Mouse (Mus musculus) myocyte (in vitro differentiated cells): Measurements from ENCODE around the gene Vps26c. TPM values are rescaled to one million over a fixed set of nuclear protein-coding genes. Genes with fewer than 3 reads are reported as not detected.

ENCODE experiments used
- H3K27me3 ChIP-seq: one replicate; pipeline ENCODE4 v1.6.1; 2011; ENCODE audit not compliant: control insufficient read depth, insufficient read depth, insufficient read length
- H3K36me3 ChIP-seq: one replicate; pipeline ENCODE4 v1.6.1; 2011; ENCODE audit not compliant: control insufficient read depth, insufficient read depth
- H3K4me2 ChIP-seq: one replicate; pipeline ENCODE4 v1.6.1; 2011; ENCODE audit warnings: low read depth, control low read depth
- H3K4me3 ChIP-seq: one replicate; pipeline ENCODE4 v1.5.1; 2011; ENCODE audit warnings: mild to moderate bottlenecking, control low read depth, moderate library complexity
- H3K79me2 ChIP-seq: one replicate; pipeline ENCODE4 v1.6.1; 2011; ENCODE audit not compliant: control insufficient read depth, insufficient read depth
- H3ac ChIP-seq: one replicate; pipeline ENCODE4 v1.6.1; 2011; ENCODE audit not compliant: control insufficient read depth, insufficient read length
- CEBPB ChIP-seq: IDR thresholded peaks from 2 replicates; pipeline ENCODE4 v1.6.1; 2011; ENCODE audit warnings: mild to moderate bottlenecking, moderate library complexity; ENCODE audit not compliant: poor library complexity, insufficient read depth, severe bottlenecking
- E2F4 ChIP-seq: IDR thresholded peaks from one replicate; pipeline ENCODE4 v1.6.1; 2011; ENCODE audit warnings: mild to moderate bottlenecking, control low read depth, moderate library complexity; ENCODE audit not compliant: insufficient read depth
- MAX ChIP-seq: IDR thresholded peaks from one replicate; pipeline ENCODE4 v1.6.1; 2011; ENCODE audit warnings: low read depth, mild to moderate bottlenecking, control low read depth
- MYOD1 ChIP-seq, 3 experiments: IDR thresholded peaks; one replicate each; pipeline ENCODE4 v1.6.1; 2011; ENCODE audit warnings: control low read depth in 2 of 3, low read depth in 2 of 3, mild to moderate bottlenecking in 2 of 3, moderate library complexity in 1 of 3; ENCODE audit not compliant: insufficient read length in 2 of 3, control insufficient read depth in 1 of 3
- MYOG ChIP-seq, 3 experiments: IDR thresholded peaks; one replicate each; pipeline ENCODE4 v1.6.1; 2011; ENCODE audit warnings: control low read depth in 2 of 3, low read depth in 2 of 3, mild to moderate bottlenecking in 2 of 3; ENCODE audit not compliant: insufficient read length in 2 of 3, control insufficient read depth in 1 of 3, insufficient read depth in 1 of 3
- POLR2A ChIP-seq: IDR thresholded peaks from one replicate; pipeline ENCODE4 v1.6.1; 2011; ENCODE audit warnings: low read depth, mild to moderate bottlenecking, control low read depth, moderate library complexity; ENCODE audit not compliant: insufficient read length
- POLR2AphosphoS2 ChIP-seq: IDR thresholded peaks from one replicate; pipeline ENCODE4 v1.6.1; 2011; ENCODE audit warnings: low read depth, control low read depth; ENCODE audit not compliant: insufficient read length
- REST ChIP-seq: IDR thresholded peaks from one replicate; pipeline ENCODE4 v1.6.1; 2011; ENCODE audit warnings: mild to moderate bottlenecking, control low read depth, moderate library complexity; ENCODE audit not compliant: insufficient read depth, insufficient read length
- SRF ChIP-seq: IDR thresholded peaks from one replicate; pipeline ENCODE4 v1.6.1; 2011; ENCODE audit warnings: low read depth; ENCODE audit not compliant: control insufficient read depth, insufficient read length
- TCF12 ChIP-seq: IDR thresholded peaks from one replicate; pipeline ENCODE4 v1.6.1; 2011; ENCODE audit warnings: mild to moderate bottlenecking, control low read depth; ENCODE audit not compliant: poor library complexity, insufficient read depth, severe bottlenecking
- TCF3 ChIP-seq: IDR thresholded peaks from one replicate; pipeline ENCODE4 v1.6.1; 2011; ENCODE audit warnings: low read depth, control low read depth; ENCODE audit not compliant: insufficient read length
- USF1 ChIP-seq: IDR thresholded peaks from one replicate; pipeline ENCODE4 v1.6.1; 2011; ENCODE audit warnings: low read depth, mild to moderate bottlenecking, control low read depth, moderate library complexity
- polyA plus RNA-seq: library from polyadenylated mRNA; unstranded; fragments of >200 nt; fragmentation: generic; extraction: Trizol; gene quantifications from one replicate; pipeline ENCODE4 v1.2.1, GENCODE M21; 2012; ENCODE audit warnings: missing spikeins

Gene Vps26c
- polyA plus RNA-seq, 1 experiment, result 58.3 TPM

- Histone ChIP-seq H3K4me2 (no peak overlapping the region), H3ac (no peak overlapping the region), H3K36me3 (no peaks in the 10 kb centered on the region), H3K27me3 (no peaks in the 10 kb centered on the region), H3K79me2 (no peaks in the 10 kb centered on the region), H3K4me3 (no peak overlapping the region)
- TF ChIP-seq TCF12 (no peak), MYOD1 (IDR thresholded peaks at IDR 0.05; ENCODE audit: control insufficient read depth in 1 of 3, insufficient read length in 2 of 3, low read depth in 2 of 3) (no peak), USF1 (no peak), POLR2A (no peak), REST (no peak), E2F4 (no peak), CEBPB (no peak)
Measured at GRCm38 (mm10) chr16:94559282-94559681, 32.7 kb upstream of the Vps26c start.

GRCm38 (mm10) chr16:94556228-94556627 is 29.6 kb upstream of the Vps26c start:
- TF ChIP-seq TCF12 (no peak), SRF (no peak), TCF3 (no peak), POLR2AphosphoS2 (no peak), MYOG (IDR thresholded peaks at IDR 0.05; ENCODE audit: control insufficient read depth in 1 of 3, insufficient read depth in 1 of 3, insufficient read length in 2 of 3, low read depth in 2 of 3) (no peak), REST (no peak), MAX (no peak)
- H3K36me3 ChIP-seq, result no peaks in the 10 kb centered on the region
- H3ac ChIP-seq, result no peak overlapping the region
- no peak overlapping the region for H3K4me3 ChIP-seq
- H3K27me3 ChIP-seq, result no peaks in the 10 kb centered on the region
- no peaks in the 10 kb centered on the region for H3K79me2 ChIP-seq
- no peak overlapping the region for H3K4me2 ChIP-seq

GRCm38 (mm10) chr16:94555346-94555745 is 28.7 kb upstream of the Vps26c start:
- Histone ChIP-seq H3K36me3 (no peaks in the 10 kb centered on the region), H3K4me3 (no peak overlapping the region), H3ac (no peak overlapping the region), H3K27me3 (no peaks in the 10 kb centered on the region), H3K4me2 (no peak overlapping the region), H3K79me2 (no peaks in the 10 kb centered on the region)
- no peak for TF ChIP-seq MYOD1 (IDR thresholded peaks at IDR 0.05; ENCODE audit: control insufficient read depth in 1 of 3, insufficient read length in 2 of 3, low read depth in 2 of 3)
- no peak for TF ChIP-seq POLR2AphosphoS2
- no peak for TF ChIP-seq MAX
- TF ChIP-seq USF1, result no peak
- no peak for TF ChIP-seq CEBPB
- no peak for TF ChIP-seq TCF3
- no peak for TF ChIP-seq SRF
- TF ChIP-seq REST, result no peak
- TF ChIP-seq E2F4, result no peak
- no peak for TF ChIP-seq POLR2A
- no peak for TF ChIP-seq TCF12
- no peak for TF ChIP-seq MYOG (IDR thresholded peaks at IDR 0.05; ENCODE audit: control insufficient read depth in 1 of 3, insufficient read depth in 1 of 3, insufficient read length in 2 of 3, low read depth in 2 of 3)

GRCm38 (mm10) chr16:94551934-94552333 is 25.3 kb upstream of the Vps26c start:
- H3ac ChIP-seq, result no peak overlapping the region
- H3K36me3 ChIP-seq, result no peaks in the 10 kb centered on the region
- H3K79me2 ChIP-seq, result no peaks in the 10 kb centered on the region
- H3K4me2 ChIP-seq, result no peak overlapping the region
- no peak for TF ChIP-seq TCF3
- TF ChIP-seq USF1, result no peak
- TF ChIP-seq CEBPB, result no peak
- no peak for TF ChIP-seq E2F4
- TF ChIP-seq MYOG (IDR thresholded peaks at IDR 0.05; ENCODE audit: control insufficient read depth in 1 of 3, insufficient read depth in 1 of 3, insufficient read length in 2 of 3, low read depth in 2 of 3), result no peak
- no peak for TF ChIP-seq MYOD1 (IDR thresholded peaks at IDR 0.05; ENCODE audit: control insufficient read depth in 1 of 3, insufficient read length in 2 of 3, low read depth in 2 of 3)
- TF ChIP-seq REST, result no peak
- TF ChIP-seq SRF, result no peak
- TF ChIP-seq MAX, result no peak
- TF ChIP-seq POLR2AphosphoS2, result no peak
- TF ChIP-seq TCF12, result no peak
- no peak for TF ChIP-seq POLR2A
- no peak overlapping the region for H3K4me3 ChIP-seq
- H3K27me3 ChIP-seq, result no peaks in the 10 kb centered on the region

GRCm38 (mm10) chr16:94549813-94550212 is 23.2 kb upstream of the Vps26c start:
- TF ChIP-seq MYOG (IDR thresholded peaks at IDR 0.05; ENCODE audit: control insufficient read depth in 1 of 3, insufficient read depth in 1 of 3, insufficient read length in 2 of 3, low read depth in 2 of 3), result no peak
- no peak for TF ChIP-seq SRF
- no peak for TF ChIP-seq USF1
- TF ChIP-seq POLR2AphosphoS2, result no peak
- no peak for TF ChIP-seq TCF12
- no peak for TF ChIP-seq REST
- TF ChIP-seq MYOD1 (IDR thresholded peaks at IDR 0.05; ENCODE audit: control insufficient read depth in 1 of 3, insufficient read length in 2 of 3, low read depth in 2 of 3), result no peak
- TF ChIP-seq MAX, result no peak
- TF ChIP-seq TCF3, result no peak
- no peak for TF ChIP-seq E2F4
- no peak for TF ChIP-seq CEBPB
- no peak for TF ChIP-seq POLR2A
- no peak overlapping the region for H3ac ChIP-seq
- no peaks in the 10 kb centered on the region for H3K27me3 ChIP-seq
- H3K36me3 ChIP-seq, result no peaks in the 10 kb centered on the region
- H3K4me2 ChIP-seq, result no peak overlapping the region
- no peak overlapping the region for H3K4me3 ChIP-seq
- no peaks in the 10 kb centered on the region for H3K79me2 ChIP-seq
